Mouse (Mus musculus) E14TG2a.4 (cell line): ENCODE measurements around the gene Sept9.

Source experiments
- CTCF ChIP-seq: conservative IDR thresholded peaks from 2 replicates; pipeline ENCODE4 v1.5.1; 2014; ENCODE audit warnings: low read length
- NANOG ChIP-seq: IDR thresholded peaks from 2 replicates; pipeline ENCODE4 v1.6.1; 2014; ENCODE audit warnings: borderline replicate concordance, low read length, mixed read lengths

- no peak for TF ChIP-seq CTCF
- TF ChIP-seq NANOG: no peak
These were observed 66.8 kb downstream of the Sept9 start for GRCm38 (mm10) chr11:117265981-117266905.
